In the genomic region with DNA sequence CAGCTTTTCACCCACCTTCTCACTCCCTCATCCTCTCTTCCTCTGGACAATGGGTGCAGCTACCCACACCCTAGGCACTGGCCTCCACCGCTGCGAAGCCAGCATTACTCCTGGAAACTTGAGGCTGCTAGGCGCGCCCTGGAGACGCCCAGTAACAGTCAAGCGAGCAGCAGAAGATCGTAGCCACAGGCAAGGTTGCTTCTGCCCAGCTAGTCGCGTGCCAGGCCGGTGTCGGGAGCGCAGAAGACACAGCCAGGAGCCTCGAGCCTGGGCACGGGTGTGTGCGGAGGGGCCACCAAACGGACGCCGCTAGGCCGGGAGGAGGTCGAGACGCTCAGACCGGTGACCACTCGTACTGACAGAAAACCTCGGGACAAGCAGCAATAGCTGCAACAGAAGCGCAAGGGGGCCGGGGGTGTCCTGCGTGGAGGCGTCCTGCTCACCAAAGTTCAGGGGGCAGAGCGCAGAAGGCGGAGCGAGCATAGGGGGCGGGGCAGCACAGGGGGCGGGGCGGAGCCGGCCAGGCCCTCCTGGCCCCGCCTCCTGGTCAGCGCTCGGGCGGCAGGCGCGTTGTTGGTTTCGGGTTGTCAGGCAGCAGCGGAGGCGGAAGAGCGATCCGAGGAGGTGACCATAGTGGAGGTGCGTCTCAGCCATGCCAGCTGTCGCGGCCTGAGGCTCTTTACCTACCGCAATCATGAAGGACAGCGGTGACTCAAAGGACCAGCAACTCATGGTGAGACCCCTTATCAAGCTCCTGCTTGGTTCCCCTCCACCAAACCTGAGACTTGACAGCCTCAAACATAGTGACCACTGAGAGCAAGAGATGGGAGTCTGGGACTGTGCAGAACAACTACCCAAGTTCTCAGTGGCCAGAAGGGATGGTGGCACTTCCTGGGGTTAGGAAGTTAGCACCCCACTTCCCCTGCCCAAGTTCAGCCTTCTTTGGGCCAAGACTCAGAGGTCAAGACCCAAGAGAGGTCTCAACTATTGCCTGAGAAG, we compare ENCODE assay signal across 8 mouse cellular contexts. TPM values are rescaled to one million over a fixed set of nuclear protein-coding genes. Genes with fewer than 3 reads are reported as not detected.
DNase-seq lines count a peak whose midpoint lies in the region; ATAC-seq and TF ChIP-seq lines count a peak whose summit lies in the region.

A gene (plus strand): TSS at position 569 of the 999 bp plus-strand sequence.

- H3K4me3 ChIP-seq in intestine, postnatal 0 days (ENCODE audit: low read depth, low read length): peak within 1 kb of the TSS; percentile 42
- H3K4me3 ChIP-seq in liver, postnatal 0 days (ENCODE audit: low read depth, low read length): peak within 1 kb of the TSS; percentile 30

- ATAC-seq in intestine, postnatal 0 days: peak; percentile 70
- ATAC-seq in liver, postnatal 0 days: peak; percentile 78

- no peak within 1 kb of the TSS for H3K27ac ChIP-seq in intestine, postnatal 0 days (ENCODE audit: low read depth, low read length)
- H3K27ac ChIP-seq in liver, postnatal 0 days (ENCODE audit: low read depth): no peak within 1 kb of the TSS

- peak within 1 kb of the TSS; percentile 92 for H3K4me2 ChIP-seq in intestine, postnatal 0 days (replicated peaks; ENCODE audit: low read depth)
- H3K4me2 ChIP-seq in liver, postnatal 0 days (ENCODE audit: low read depth, low read length): peak within 1 kb of the TSS; percentile 68

- no peaks in the 10 kb centered on the region for H3K9me3 ChIP-seq in intestine, postnatal 0 days (ENCODE audit: control insufficient read depth)
- no peaks in the 10 kb centered on the region for H3K9me3 ChIP-seq in liver, postnatal 0 days (ENCODE audit: low read length)

- peaks cover 16% of the 10 kb centered on the region; the same call in 1 of the 2 replicates for H3K27me3 ChIP-seq in intestine, postnatal 0 days (replicated peaks; ENCODE audit: control insufficient read depth, insufficient read depth, low read length)
- H3K27me3 ChIP-seq in liver, postnatal 0 days (ENCODE audit: insufficient read depth, low read length): peaks cover 13% of the 10 kb centered on the region

- H3K36me3 ChIP-seq in intestine, postnatal 0 days (ENCODE audit: control insufficient read depth, insufficient read depth): no peaks in the 10 kb centered on the region
- no peaks in the 10 kb centered on the region for H3K36me3 ChIP-seq in liver, postnatal 0 days (replicated peaks; ENCODE audit: insufficient read depth, low read length)

- H3K9ac ChIP-seq in intestine, postnatal 0 days (ENCODE audit: low read depth, low read length): peak within 1 kb of the TSS; percentile 40; the same call in 1 of the 2 replicates
- no peak within 1 kb of the TSS for H3K9ac ChIP-seq in liver, postnatal 0 days (replicated peaks)

- H3K4me1 ChIP-seq in intestine, postnatal 0 days (replicated peaks; ENCODE audit: control insufficient read depth, insufficient read depth, low read length): no peaks in the 10 kb centered on the region
- H3K4me1 ChIP-seq in liver, postnatal 0 days (ENCODE audit: insufficient read depth): peaks cover 8% of the 10 kb centered on the region; the same call in 1 of the 2 replicates

- TF ChIP-seq CTCF in intestine, postnatal 0 days (IDR thresholded peaks at IDR 0.05; ENCODE audit: low read depth): 0 out of 2 replicates have a peak, but pooled peaks have one; percentile 8
- TF ChIP-seq CTCF in liver, postnatal 0 days (IDR thresholded peaks at IDR 0.05; ENCODE audit: low read depth): no peak

- TF ChIP-seq EP300 in liver, postnatal 0 days (IDR thresholded peaks at IDR 0.05; ENCODE audit: low read depth): no peak

- DNase-seq in right cerebral cortex, postnatal 14 days: peak; percentile 42
- DNase-seq in right cerebral cortex, postnatal 4 days: no peak
- peak; percentile 84 for DNase-seq in embryo, embryonic 10.5 days (ENCODE audit: low spot score)
- DNase-seq in heart, adult 18-20 months: peak; percentile 68 to 76
- peak; percentile 81 for DNase-seq in liver, postnatal 0 days
- DNase-seq in neural tube, embryonic 10.5 days (ENCODE audit: extremely low spot score, low spot score): peak; percentile 78
- DNase-seq in urinary bladder, postnatal 25 days (ENCODE audit: low spot score): peak; percentile 43

- 3% methylated on average over 51 of the region's 51 CpGs for WGBS in intestine, postnatal 0 days
- 3% methylated on average over 44 of the region's 51 CpGs for WGBS in liver, postnatal 0 days (ENCODE audit: insufficient replicate concordance)

RNA-seq across cellular contexts. Expression of the gene that starts here (rescaled TPM):
- total RNA-seq in heart, adult 18-20 months (2021): 1 to 10 TPM in 1 of 2 experiments, under 1 TPM in 1; 0.42 to 1.3 TPM
- polyA plus RNA-seq in intestine, postnatal 0 days (2015; fragmentation: Nextera tagmentation; extraction: Ambion mirVana): 0.21 and 0.67 TPM in 2 replicates
- polyA plus RNA-seq in liver, postnatal 0 days (2015; fragmentation: Nextera tagmentation; extraction: Ambion mirVana): 0.11 and 0.13 TPM in 2 replicates

Comparison
In these comparisons a context has a peak if more than half of its experiments do, and no peak if none do; other contexts are left out.
1. Peak in ATAC-seq, H3K4me3 ChIP-seq, H3K9ac ChIP-seq and H3K4me2 ChIP-seq in intestine, postnatal 0 days; RNA of the gene not detected or under 1 TPM.
2. Peak in DNase-seq, ATAC-seq, H3K4me3 ChIP-seq and H3K4me2 ChIP-seq in liver, postnatal 0 days; RNA of the gene not detected or under 1 TPM.